Mouse (Mus musculus) liver, postnatal 0 days (tissue): ENCODE data around the gene Morn4. TPM values are rescaled to one million over a fixed set of nuclear protein-coding genes. Genes with fewer than 3 reads are reported as not detected.
A peak's percentile ranks its signal among the peaks of the same experiment; 100 is the strongest.

Experiments used
- ATAC-seq: fragments of 200-750 bp; cut with Nextera tagmentation; 2 replicates; pipeline ENCODE4 v1.8.0; 2017; ENCODE audit warnings: mild to moderate bottlenecking, moderate library complexity
- DNase-seq: peaks from one replicate; pipeline ENCODE4 v3.0.0-alpha.2; 2016
- H3K27ac ChIP-seq: fragments of 300-500 bp; sonication (generic); 2 replicates; pipeline ENCODE4 v1.5.1; 2014; ENCODE audit warnings: antibody characterized with exemption, moderate library complexity, mild to moderate bottlenecking, low read depth
- H3K27me3 ChIP-seq: fragments of 300-500 bp; sonication (generic); 2 replicates; pipeline ENCODE4 v1.6.1; 2014; ENCODE audit warnings: low read length, control low read depth, mixed read lengths; ENCODE audit not compliant: insufficient read depth
- H3K36me3 ChIP-seq: fragments of 300-500 bp; sonication (generic); replicated peaks from 2 replicates; pipeline ENCODE4 v1.6.1; 2014; ENCODE audit warnings: mild to moderate bottlenecking, control low read depth, low read length, moderate library complexity, mixed read lengths; ENCODE audit not compliant: insufficient read depth
- H3K4me1 ChIP-seq: fragments of 300-500 bp; sonication (generic); 2 replicates; pipeline ENCODE4 v1.6.1; 2014; ENCODE audit warnings: antibody characterized with exemption, mild to moderate bottlenecking, control low read depth; ENCODE audit not compliant: insufficient read depth
- H3K4me2 ChIP-seq: fragments of 300-500 bp; sonication (generic); 2 replicates; pipeline ENCODE4 v1.6.1; 2014; ENCODE audit warnings: low read depth, mild to moderate bottlenecking, low read length, moderate library complexity, mixed read lengths
- H3K4me3 ChIP-seq: fragments of 300-500 bp; sonication (generic); 2 replicates; pipeline ENCODE4 v1.5.1; 2014; ENCODE audit warnings: low read depth, low read length
- H3K9ac ChIP-seq: fragments of 300-500 bp; sonication (generic); replicated peaks from 2 replicates; pipeline ENCODE4 v1.6.1; 2014; ENCODE audit warnings: mild to moderate bottlenecking, moderate library complexity
- H3K9me3 ChIP-seq: fragments of 300-500 bp; sonication (generic); 2 replicates; pipeline ENCODE4 v1.6.1; 2016; ENCODE audit warnings: mild to moderate bottlenecking, control low read depth, low read length, mixed read lengths
- CTCF ChIP-seq: sonication (generic); IDR thresholded peaks from 2 replicates; pipeline ENCODE4 v1.5.1; 2016; ENCODE audit warnings: antibody characterized with exemption, low read depth
- EP300 ChIP-seq: IDR thresholded peaks from 2 replicates; pipeline ENCODE4 v1.6.1; 2016; ENCODE audit warnings: antibody characterized with exemption, low read depth, mild to moderate bottlenecking
- WGBS: fragments of 180-500 bp; shearing (Covaris S2); extraction: QIAGEN DNeasy Blood & Tissue Kit; methylation state at CpG from one replicate; pipeline ENCODE4 v1.1.7; 2014; ENCODE audit not compliant: insufficient replicate concordance; 5-methylcytosine and 5-hydroxymethylcytosine counted together
- polyA plus RNA-seq: library from polyadenylated mRNA; unstranded; fragments of >200 nt; fragmentation: Nextera tagmentation; extraction: Ambion mirVana; gene quantifications from 2 replicates; pipeline ENCODE4 v1.2.1, GENCODE M21; 2015

The Morn4 gene
- polyA plus RNA-seq = 0.54 and 0.63 TPM in 2 replicates

- no peaks in the 10 kb centered on the region for H3K9me3 ChIP-seq
- 2% methylated on average over 21 of the region's 21 CpGs for WGBS
Measured at GRCm38 (mm10) chr19:42086166-42086565, at the start of gene Morn4. TSS of gene Morn4 (minus strand) at chr19:42086357.

GRCm38 (mm10) chr19:42135070-42135469 is 48.9 kb upstream of the Morn4 start:
- H3K4me1 ChIP-seq = 0 out of 2 replicates have a peak, but pooled peaks cover 7% of the 10 kb centered on the region
- H3K36me3 ChIP-seq = no peaks in the 10 kb centered on the region
- no peak overlapping the region for H3K4me2 ChIP-seq
- H3K27ac ChIP-seq = no peak overlapping the region
- H3K9me3 ChIP-seq = no peaks in the 10 kb centered on the region
- DNase-seq (no peak), ATAC-seq (no peak)
- H3K4me3 ChIP-seq = no peak overlapping the region
- TF ChIP-seq EP300 (no peak), CTCF (no peak)
- H3K9ac ChIP-seq = no peak overlapping the region
- H3K27me3 ChIP-seq = no peaks in the 10 kb centered on the region

More at GRCm38 (mm10) chr19:42086166-42086565, at the start of gene Morn4:
- H3K4me3 ChIP-seq = peak within 1 kb of the TSS; percentile 41
- ATAC-seq (no peak), DNase-seq (peak; percentile 77)
- no peak within 1 kb of the TSS for H3K27ac ChIP-seq
- H3K27me3 ChIP-seq = no peaks in the 10 kb centered on the region
- TF ChIP-seq EP300 = no peak
- TF ChIP-seq CTCF = no peak
- H3K4me2 ChIP-seq = peak within 1 kb of the TSS; percentile 68
- 0 out of 2 replicates have a peak within 1 kb of the TSS, but pooled peaks have one; percentile 2 for H3K9ac ChIP-seq
- H3K4me1 ChIP-seq = peaks cover 15% of the 10 kb centered on the region
- H3K36me3 ChIP-seq = no peaks in the 10 kb centered on the region

- Histone ChIP-seq H3K36me3 (no peaks in the 10 kb centered on the region), H3K27me3 (no peaks in the 10 kb centered on the region), H3K4me3 (no peak overlapping the region), H3K4me2 (no peak overlapping the region), H3K27ac (no peak overlapping the region), H3K9me3 (no peaks in the 10 kb centered on the region), H3K4me1 (peaks cover 27% of the 10 kb centered on the region), H3K9ac (no peak overlapping the region)
- ATAC-seq = no peak
- WGBS = 52% methylated on average over 5 of the region's 5 CpGs
- no peak for DNase-seq
- TF ChIP-seq EP300 = no peak
- TF ChIP-seq CTCF = no peak
Measured at GRCm38 (mm10) chr19:42131101-42131500, 44.9 kb upstream of the Morn4 start.

GRCm38 (mm10) chr19:42130294-42130606 is 44.1 kb upstream of the Morn4 start:
- H3K27me3 ChIP-seq = no peaks in the 10 kb centered on the region
- 64% methylated on average over 3 of the region's 3 CpGs for WGBS
- DNase-seq (no peak), ATAC-seq (no peak)
- no peak overlapping the region for H3K9ac ChIP-seq
- TF ChIP-seq CTCF (no peak), EP300 (no peak)
- H3K36me3 ChIP-seq = no peaks in the 10 kb centered on the region
- H3K4me1 ChIP-seq = peaks cover 25% of the 10 kb centered on the region
- H3K4me3 ChIP-seq = no peak overlapping the region
- H3K27ac ChIP-seq = no peak overlapping the region
- no peaks in the 10 kb centered on the region for H3K9me3 ChIP-seq
- 0 out of 2 replicates have a peak overlapping the region, but pooled peaks have one; percentile 11 for H3K4me2 ChIP-seq

GRCm38 (mm10) chr19:42129509-42130293 is 43.5 kb upstream of the Morn4 start:
- Histone ChIP-seq H3K4me3 (peak overlapping the region; percentile 65; the same call in 1 of the 2 replicates), H3K9ac (no peak overlapping the region), H3K36me3 (no peaks in the 10 kb centered on the region), H3K27ac (peak overlapping the region; percentile 46), H3K4me2 (peak overlapping the region; percentile 98), H3K9me3 (no peaks in the 10 kb centered on the region), H3K27me3 (no peaks in the 10 kb centered on the region), H3K4me1 (peaks cover 25% of the 10 kb centered on the region)
- TF ChIP-seq CTCF (no peak), EP300 (no peak)
- WGBS = 37% methylated on average over 14 of the region's 14 CpGs
- DNase-seq (no peak), ATAC-seq (no peak)

- under 1% methylated on average over 50 of the region's 54 CpGs for WGBS
Measured at GRCm38 (mm10) chr19:42128787-42129508, 42.8 kb upstream of the Morn4 start, which contains the start of gene Avpi1. TSS of gene Avpi1 (minus strand) at chr19:42129059.

More at GRCm38 (mm10) chr19:42128787-42129508, 42.8 kb upstream of the Morn4 start, which contains the start of gene Avpi1:
- H3K4me3 ChIP-seq = peak within 1 kb of the TSS; percentile 65
- peak; percentile 94 for DNase-seq
- H3K27me3 ChIP-seq = no peaks in the 10 kb centered on the region
- H3K9me3 ChIP-seq = no peaks in the 10 kb centered on the region
- 0 out of 2 replicates have a peak, but pooled peaks cover under 1% of the 10 kb centered on the region for H3K36me3 ChIP-seq
- peak within 1 kb of the TSS; percentile 85 for H3K27ac ChIP-seq
- TF ChIP-seq CTCF = no peak
- no peak; the same call in 1 of the 2 replicates for TF ChIP-seq EP300
- peak within 1 kb of the TSS; percentile 72 for H3K9ac ChIP-seq
- peak within 1 kb of the TSS; percentile 98 for H3K4me2 ChIP-seq
- peaks cover 25% of the 10 kb centered on the region for H3K4me1 ChIP-seq
- ATAC-seq = peak; percentile 96
